Mouse (Mus musculus): ENCODE measurements around the gene Plaa.
"Not testable (repeated sequence)": the region's sequence is repeated elsewhere in the genome, so short reads cannot be mapped to it uniquely, and the experiment has no call there.

The Plaa gene

GRCm38 (mm10) chr4:94603031-94603629, at the start of gene Plaa:
Plaa (minus strand) TSS chr4:94603244.
- peak; percentile 85 for DNase-seq (ENCODE audit: low read depth, low spot score)

GRCm38 (mm10) chr4:94650426-94651175, 47.6 kb upstream of the Plaa start:
- not testable (repeated sequence) for DNase-seq (ENCODE audit: low read depth, low spot score)

GRCm38 (mm10) chr4:94649920-94650319, 46.9 kb upstream of the Plaa start, which contains the start of gene Lrrc19:
Lrrc19 (minus strand) TSS chr4:94650144.
- DNase-seq (ENCODE audit: low read depth, low spot score) = no peak

- DNase-seq (ENCODE audit: low read depth, low spot score) = peak; percentile 0
These were observed 40.1 kb upstream of the Plaa start for GRCm38 (mm10) chr4:94643141-94643540.

GRCm38 (mm10) chr4:94620077-94620476, 17.0 kb upstream of the Plaa start:
- DNase-seq (ENCODE audit: low read depth, low spot score) = no peak

GRCm38 (mm10) chr4:94614627-94615006, 11.6 kb upstream of the Plaa start:
- no peak for DNase-seq (ENCODE audit: low read depth, low spot score)

- peak; percentile 92 for DNase-seq (ENCODE audit: low read depth, low spot score)
These were observed 11.1 kb upstream of the Plaa start, which contains the start of gene Ift74 for GRCm38 (mm10) chr4:94613972-94614626. Ift74 (plus strand) TSS chr4:94614491.

- no peak for DNase-seq (ENCODE audit: low read depth, low spot score)
These were observed 7.3 kb upstream of the Plaa start for GRCm38 (mm10) chr4:94610339-94610738.

- no peak for DNase-seq (ENCODE audit: low read depth, low spot score)
These were observed 2.5 kb upstream of the Plaa start for GRCm38 (mm10) chr4:94605591-94605990.

- DNase-seq (ENCODE audit: low read depth, low spot score) = no peak
These were observed 1.5 kb upstream of the Plaa start for GRCm38 (mm10) chr4:94604452-94605019.

GRCm38 (mm10) chr4:94602496-94603030, 481 bp downstream of the Plaa start:
- DNase-seq (ENCODE audit: low read depth, low spot score) = no peak

GRCm38 (mm10) chr4:94601395-94601794, 1.6 kb downstream of the Plaa start:
- no peak for DNase-seq (ENCODE audit: low read depth, low spot score)

- DNase-seq (ENCODE audit: low read depth, low spot score) = no peak
These were observed 10.3 kb downstream of the Plaa start for GRCm38 (mm10) chr4:94592709-94593108.

GRCm38 (mm10) chr4:94591765-94592381, 11.2 kb downstream of the Plaa start:
- DNase-seq (ENCODE audit: low read depth, low spot score) = no peak

GRCm38 (mm10) chr4:94572677-94573076, 30.4 kb downstream of the Plaa start:
- no peak for DNase-seq (ENCODE audit: low read depth, low spot score)

GRCm38 (mm10) chr4:94564297-94564696, 38.7 kb downstream of the Plaa start:
- no peak for DNase-seq (ENCODE audit: low read depth, low spot score)

GRCm38 (mm10) chr4:94561954-94562648, 40.9 kb downstream of the Plaa start:
- DNase-seq (ENCODE audit: low read depth, low spot score) = no peak

- DNase-seq (ENCODE audit: low read depth, low spot score) = no peak
These were observed 42.7 kb downstream of the Plaa start for GRCm38 (mm10) chr4:94560316-94560715.

GRCm38 (mm10) chr4:94559266-94559665, 43.8 kb downstream of the Plaa start:
- no peak for DNase-seq (ENCODE audit: low read depth, low spot score)

GRCm38 (mm10) chr4:94557145-94557544, 45.9 kb downstream of the Plaa start:
- no peak for DNase-seq (ENCODE audit: low read depth, low spot score)
